Mouse (Mus musculus): ENCODE data around the gene Zfp52. TPM values are rescaled to one million over a fixed set of nuclear protein-coding genes. Genes with fewer than 3 reads are reported as not detected.

The Zfp52 gene
- total RNA-seq, 2 experiments from 2014 or later = 7.1 to 7.2 TPM

DNA sequence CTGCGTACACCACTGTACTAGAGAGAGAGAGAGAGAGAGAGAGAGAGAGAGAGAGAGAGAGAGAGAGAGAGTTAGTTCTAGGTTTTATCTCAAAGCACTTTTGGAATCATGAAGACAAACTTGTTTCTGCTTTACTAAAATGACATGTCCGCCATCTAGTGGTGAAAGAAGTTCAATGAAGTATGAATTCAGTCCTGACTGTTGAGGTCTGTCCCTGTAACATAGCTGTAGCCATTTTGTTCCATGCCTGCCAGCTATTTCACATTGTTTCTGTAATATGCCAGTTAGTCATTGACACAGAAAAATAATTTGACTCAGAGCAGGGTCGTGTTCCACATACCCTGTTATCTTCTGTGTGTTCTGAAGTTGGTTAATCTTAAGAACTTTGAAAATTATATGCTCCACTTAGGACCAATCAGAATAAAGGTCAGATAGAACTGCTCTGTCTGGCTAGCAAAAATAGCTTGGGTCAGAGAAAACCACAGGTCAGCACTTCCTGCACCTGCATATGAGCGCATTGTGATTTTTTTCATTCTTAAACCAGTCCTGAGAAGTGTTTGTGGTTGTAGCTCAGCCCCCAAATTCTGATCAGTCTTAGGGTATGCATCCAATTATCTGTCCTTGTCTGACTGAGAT, 761 bp upstream of the Zfp52 start:
- intact Hi-C loops (cut with DNase I) = no loop called here
- DNase-seq (ENCODE audit: extremely low spot score in 1 of 2, low spot score in 2 of 2) = peak; percentile 20 to 84

DNA sequence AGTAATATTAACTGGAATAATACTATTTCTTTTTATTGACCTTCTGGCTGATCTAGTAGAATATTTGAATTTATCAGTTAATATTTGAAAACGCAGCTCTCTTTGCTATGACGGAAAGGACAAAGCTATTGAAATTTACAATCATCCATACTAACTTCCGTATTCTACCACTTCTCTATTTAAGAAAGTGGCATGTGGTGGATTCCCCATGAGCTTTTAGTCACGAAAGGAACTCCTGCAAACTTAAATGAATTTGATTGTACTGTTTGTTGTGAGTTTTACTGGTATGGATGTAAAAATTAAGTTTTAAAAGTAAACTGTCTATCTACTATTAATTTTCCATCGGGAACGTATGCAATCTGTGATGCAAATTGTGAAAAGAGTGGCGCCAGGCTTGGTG, 757 bp downstream of the Zfp52 start:
- intact Hi-C loops (cut with DNase I) = no loop called here
- no peak for DNase-seq (ENCODE audit: extremely low spot score in 1 of 2, low spot score in 2 of 2)

DNA sequence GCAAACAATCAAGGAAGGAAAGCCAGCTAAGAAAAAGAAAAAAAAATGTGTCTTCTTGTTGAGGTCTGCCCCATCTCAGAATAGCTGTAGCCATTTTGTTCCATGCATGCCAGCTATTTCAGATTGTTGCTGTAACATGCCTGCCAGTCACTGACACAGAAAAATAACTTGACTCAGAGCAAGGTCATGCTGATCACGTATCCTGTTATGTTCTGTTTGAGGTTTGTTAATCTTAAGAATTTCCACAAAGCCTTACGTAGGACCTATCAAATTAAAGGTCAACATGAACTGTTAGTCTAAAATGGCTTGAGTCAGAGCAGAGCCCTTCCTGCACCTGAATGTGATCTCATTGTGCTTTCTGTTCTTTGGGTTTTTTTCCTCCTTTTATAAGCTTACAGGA, 1.3 kb downstream of the Zfp52 start:
- intact Hi-C loops (cut with DNase I) = no loop called here
- no peak for DNase-seq (ENCODE audit: extremely low spot score in 1 of 2, low spot score in 2 of 2)

DNA sequence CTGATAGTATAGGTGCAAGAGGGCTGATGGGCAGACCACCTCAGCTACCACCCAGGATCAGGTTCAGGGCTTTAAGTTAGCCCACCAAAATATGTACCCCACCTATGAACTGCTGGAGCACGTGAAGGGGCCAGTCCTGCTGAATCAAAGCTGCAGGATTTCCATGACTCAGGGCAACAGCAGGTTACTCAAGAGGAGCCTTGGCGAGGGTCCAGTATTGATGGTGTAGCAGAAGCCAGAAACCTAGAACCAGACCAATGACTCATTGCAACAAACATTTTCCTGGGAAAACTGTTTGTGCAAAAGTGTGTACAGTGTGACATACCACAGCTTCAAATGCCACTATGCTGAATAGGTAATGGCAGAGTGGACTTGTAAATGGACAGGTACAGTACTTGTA, 22.5 kb downstream of the Zfp52 start:
- intact Hi-C loops (cut with DNase I) = no loop called here
- DNase-seq (ENCODE audit: extremely low spot score in 1 of 2, low spot score in 2 of 2) = no peak

DNA sequence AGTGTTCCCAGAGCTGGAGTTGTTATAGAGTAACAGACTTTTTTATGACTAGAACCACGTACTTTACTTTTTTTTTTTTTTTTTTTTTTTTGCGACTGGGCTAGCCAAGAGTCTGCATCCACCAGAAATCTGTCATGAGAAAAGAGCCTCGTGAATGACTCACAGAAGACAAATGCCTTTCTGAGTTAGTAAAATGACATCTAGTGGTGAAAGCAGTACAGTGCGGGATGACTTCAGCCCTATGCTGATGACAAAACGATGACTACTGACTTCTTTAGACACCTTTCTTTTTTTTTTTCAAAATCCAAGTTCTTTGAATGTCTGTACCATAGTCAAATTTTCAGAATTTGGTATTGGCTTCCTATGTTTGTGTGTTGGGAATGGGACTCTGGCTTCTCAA, 30.9 kb downstream of the Zfp52 start:
- intact Hi-C loops (cut with DNase I) = no loop called here

DNA sequence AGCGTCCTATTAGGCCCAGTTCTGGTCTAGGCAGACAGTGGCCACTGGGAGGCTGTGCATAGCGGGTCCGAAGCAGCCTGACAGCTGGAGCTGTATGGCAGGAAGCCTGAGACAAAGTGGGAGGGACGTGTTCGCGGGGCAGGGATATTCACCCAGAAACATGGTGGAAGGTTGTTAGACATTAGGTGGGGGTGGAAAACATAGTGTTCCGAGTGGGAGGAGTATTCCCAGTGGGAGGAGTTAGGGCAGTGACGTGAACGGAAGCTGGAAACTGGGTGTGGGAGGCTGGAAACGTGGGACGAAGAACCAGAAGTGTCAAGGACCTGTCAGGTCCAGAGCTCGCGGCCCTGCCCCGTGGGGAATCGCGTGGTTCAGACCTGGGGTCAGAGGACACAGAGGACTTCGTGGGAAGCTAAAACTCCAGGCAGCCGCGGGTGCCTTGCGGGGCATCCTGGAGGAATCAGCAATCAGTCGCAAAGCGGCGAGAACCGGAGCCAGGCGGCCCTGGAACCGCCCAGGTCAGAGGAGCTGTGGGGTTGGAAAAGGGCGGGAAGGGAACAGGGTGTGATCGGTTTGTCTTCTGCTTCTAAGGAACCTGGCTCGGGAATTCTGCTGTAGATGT, 31.5 kb downstream of the Zfp52 start, which contains the start of gene Zfp948:
Zfp948 (plus strand) TSS at position 281 of the 622 bp plus-strand sequence.
- intact Hi-C loops (cut with DNase I) = no loop called here
- peak; percentile 80 to 90 for DNase-seq (ENCODE audit: extremely low spot score in 1 of 2, low spot score in 2 of 2)

More for the DNA sequence above, 30.9 kb downstream of the Zfp52 start:
- DNase-seq (ENCODE audit: extremely low spot score in 1 of 2, low spot score in 2 of 2) = peak; percentile 33 to 59

DNA sequence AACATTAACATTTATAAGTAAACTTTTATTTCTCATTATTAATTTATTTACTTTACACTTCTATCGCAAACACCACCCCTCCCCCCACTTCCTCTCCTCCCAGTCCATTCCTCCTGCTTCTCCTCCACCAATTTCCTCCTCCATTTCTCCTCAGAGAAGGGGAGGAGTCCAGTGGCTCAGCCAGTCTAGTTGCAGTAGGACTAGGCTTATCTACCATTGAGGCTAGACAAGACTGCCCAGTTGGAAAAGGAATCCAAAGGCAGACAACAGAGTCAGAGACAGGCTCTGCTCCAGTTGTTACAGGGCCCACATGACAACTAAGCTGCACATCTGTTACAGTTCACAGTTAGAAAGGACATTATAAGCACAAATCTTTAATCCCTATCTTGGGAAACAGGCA, 32.4 kb downstream of the Zfp52 start:
- DNase-seq (ENCODE audit: extremely low spot score in 1 of 2, low spot score in 2 of 2) = peak in 1 of 2 experiments; percentile 53
- intact Hi-C loops (cut with DNase I) = no loop called here

DNA sequence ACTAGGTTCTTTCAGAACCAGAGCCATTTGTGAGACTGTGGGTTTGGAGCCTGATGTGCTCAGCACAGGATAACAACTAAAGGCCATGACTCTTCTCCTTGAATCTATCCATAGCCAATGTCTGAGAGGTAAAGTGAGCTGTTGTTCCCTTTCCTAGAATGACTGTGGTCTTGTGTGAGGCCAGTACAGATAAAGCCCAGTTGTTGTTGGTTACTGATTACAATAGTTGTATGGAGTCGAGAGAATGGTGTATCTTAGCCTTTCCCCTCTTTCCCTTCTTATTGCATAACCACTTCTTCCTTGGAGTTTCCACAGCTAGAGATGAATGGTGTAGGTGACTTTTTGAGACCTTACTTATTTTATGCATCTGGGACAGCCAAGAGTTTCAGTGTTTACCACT, 43.7 kb downstream of the Zfp52 start:
- intact Hi-C loops (cut with DNase I) = loop anchor here (10.0 kb wide), 1 partner anchor 614 kb away; no protein-coding TSS in a partner anchor
- no peak for DNase-seq (ENCODE audit: extremely low spot score in 1 of 2, low spot score in 2 of 2)

DNA sequence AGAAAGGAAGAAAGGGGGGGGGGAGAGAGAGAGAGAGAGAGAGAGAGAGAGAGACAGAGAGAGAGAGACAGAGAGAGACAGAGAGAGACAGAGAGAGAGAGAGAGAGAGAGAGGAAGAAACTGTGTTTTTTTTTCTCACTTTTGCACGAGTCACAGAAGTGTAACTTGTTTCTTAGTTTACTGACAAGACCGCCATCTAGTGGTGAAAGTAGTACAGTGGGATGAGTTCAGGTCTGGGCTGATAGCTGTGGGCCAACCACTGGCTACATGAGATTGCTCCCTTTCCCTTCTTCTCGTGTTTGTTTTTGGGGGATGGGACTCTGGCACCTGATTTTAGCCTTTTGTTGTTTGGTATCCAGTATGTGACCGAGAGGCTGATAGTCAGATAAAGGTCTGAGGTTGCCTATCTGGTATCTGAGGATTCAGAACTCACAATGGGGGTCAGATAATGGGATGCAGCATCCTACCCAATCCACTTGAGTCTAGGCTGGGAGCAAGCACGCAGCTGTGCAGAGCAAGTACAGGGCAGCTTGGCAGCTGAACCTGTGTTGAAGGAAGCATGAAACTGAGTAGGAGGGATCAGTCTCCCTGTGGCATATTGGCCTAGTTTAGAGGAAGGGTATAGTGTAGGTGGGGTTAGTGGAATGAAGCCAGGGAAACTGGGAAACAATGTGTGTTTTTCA, 44.3 kb downstream of the Zfp52 start:
- intact Hi-C loops (cut with DNase I) = loop anchor here (10.0 kb wide), 1 partner anchor 615 kb away; no protein-coding TSS in a partner anchor
- peak; percentile 11 to 47 for DNase-seq (ENCODE audit: extremely low spot score in 1 of 2, low spot score in 2 of 2)

DNA sequence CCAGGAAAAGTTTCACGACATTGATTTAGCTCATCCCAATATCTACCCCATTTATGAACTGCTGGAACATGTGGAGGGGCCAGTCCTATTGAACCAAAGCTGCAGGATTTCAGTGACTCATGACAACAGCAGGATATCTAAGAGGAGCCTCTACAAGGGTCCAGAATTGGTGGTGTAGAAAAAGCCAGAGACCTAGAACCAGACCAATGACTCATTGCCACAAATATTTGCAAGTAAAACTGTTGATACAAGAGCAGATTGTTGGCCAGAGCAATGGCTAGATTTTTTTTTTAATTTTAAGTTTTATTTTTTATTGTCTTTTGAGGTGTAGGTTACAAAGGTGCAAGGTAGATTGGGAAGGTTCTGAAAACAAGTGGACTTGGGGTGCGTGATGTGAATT, 50.2 kb downstream of the Zfp52 start:
- intact Hi-C loops (cut with DNase I) = no loop called here
- DNase-seq (ENCODE audit: extremely low spot score in 1 of 2, low spot score in 2 of 2) = no peak

Other genes with a start within 250 kb of the Zfp52 start
- gene Vmn1r237, start 223.7 kb upstream of the Zfp52 start, total RNA-seq (2021) = not detected
- 1 to 10 TPM; 1.5 to 1.9 TPM for gene Zfp677, start 151.8 kb upstream of the Zfp52 start, total RNA-seq (2021)
- 1 to 10 TPM; 1.3 to 1.4 TPM for gene Zfp54, start 112.3 kb upstream of the Zfp52 start, total RNA-seq (2021)
- gene Zfp51, start 85.2 kb upstream of the Zfp52 start, total RNA-seq (2021) = 1 to 10 TPM; 3.7 to 4.5 TPM
- gene Zfp53, start 46.5 kb upstream of the Zfp52 start, total RNA-seq (2021) = 1 to 10 TPM; 4.9 to 5.4 TPM
- gene Zfp948, start 31.5 kb downstream of the Zfp52 start, total RNA-seq (2021) = 10 to 100 TPM; 17.1 to 17.6 TPM
- gene Zfp983, start 115.1 kb downstream of the Zfp52 start, total RNA-seq (2021) = 10 to 100 TPM; 11.9 to 13.6 TPM
- 1 to 10 TPM; 4.9 to 8.5 TPM for gene Gm10226, start 156.3 kb downstream of the Zfp52 start, total RNA-seq (2021)
- 1 to 10 TPM; 9.1 to 9.2 TPM for gene Zfp760, start 172.2 kb downstream of the Zfp52 start, total RNA-seq (2021)
- gene Zfp229, start 195.3 kb downstream of the Zfp52 start, total RNA-seq (2021) = 1 to 10 TPM; 5.0 to 6.5 TPM